ENCODE assay signal across 8 mouse cellular contexts in genomic region chr1:180642228-180642564, GRCm38 (mm10). TPM values are rescaled to one million over a fixed set of nuclear protein-coding genes. Genes with fewer than 3 reads are reported as not detected.
DNase-seq lines count a peak whose midpoint lies in the region; ATAC-seq lines count a peak whose summit lies in the region.

No protein-coding gene starts in this region.

- H3K9me3 ChIP-seq in lung, embryonic 16.5 days (ENCODE audit: control insufficient read depth, low read length): no peaks in the 10 kb centered on the region
- H3K9me3 ChIP-seq in embryonic facial prominence, embryonic 13.5 days: no peaks in the 10 kb centered on the region
- H3K9me3 ChIP-seq in limb, embryonic 13.5 days: no peaks in the 10 kb centered on the region

- no peaks in the 10 kb centered on the region for H3K27me3 ChIP-seq in lung, embryonic 16.5 days (ENCODE audit: control insufficient read depth, insufficient read depth, low read depth, low read length)
- H3K27me3 ChIP-seq in embryonic facial prominence, embryonic 13.5 days: no peaks in the 10 kb centered on the region
- H3K27me3 ChIP-seq in limb, embryonic 13.5 days: no peaks in the 10 kb centered on the region

- peaks cover 2% of the 10 kb centered on the region; the same call in 1 of the 2 replicates for H3K36me3 ChIP-seq in lung, embryonic 16.5 days (ENCODE audit: control insufficient read depth, insufficient read depth, low read length)
- peaks cover 7% of the 10 kb centered on the region for H3K36me3 ChIP-seq in embryonic facial prominence, embryonic 13.5 days
- H3K36me3 ChIP-seq in limb, embryonic 13.5 days: peaks cover 8% of the 10 kb centered on the region; the same call in 1 of the 2 replicates

- peak overlapping the region; percentile 80 for H3K4me3 ChIP-seq in lung, embryonic 16.5 days (ENCODE audit: low read length)
- H3K4me3 ChIP-seq in embryonic facial prominence, embryonic 13.5 days: peak overlapping the region; percentile 97
- peak overlapping the region; percentile 98 for H3K4me3 ChIP-seq in limb, embryonic 13.5 days

- WGBS in lung, embryonic 16.5 days: 64% methylated on average over 8 of the region's 8 CpGs
- WGBS in embryonic facial prominence, embryonic 13.5 days: 83% methylated on average over 8 of the region's 8 CpGs
- 75% methylated on average over 8 of the region's 8 CpGs for WGBS in limb, embryonic 13.5 days

- no peak for ATAC-seq in lung, embryonic 16.5 days (ENCODE audit: low read depth)
- ATAC-seq in embryonic facial prominence, embryonic 13.5 days (ENCODE audit: insufficient number of reproducible peaks, insufficient read depth, low FRiP score, low TSS enrichment, low read depth): no peak
- no peak for ATAC-seq in limb, embryonic 13.5 days (ENCODE audit: low FRiP score, low read depth)

- H3K27ac ChIP-seq in lung, embryonic 16.5 days (ENCODE audit: low read length): no peak overlapping the region
- H3K27ac ChIP-seq in embryonic facial prominence, embryonic 13.5 days: no peak overlapping the region
- H3K27ac ChIP-seq in limb, embryonic 13.5 days: peak overlapping the region; percentile 95; the same call in 1 of the 2 replicates

- H3K4me2 ChIP-seq in lung, embryonic 16.5 days (ENCODE audit: low read depth, low read length): peak overlapping the region; percentile 72
- peak overlapping the region; percentile 80 for H3K4me2 ChIP-seq in embryonic facial prominence, embryonic 13.5 days
- peak overlapping the region; percentile 82 for H3K4me2 ChIP-seq in limb, embryonic 13.5 days (replicated peaks)

- peaks cover 19% of the 10 kb centered on the region for H3K4me1 ChIP-seq in lung, embryonic 16.5 days (replicated peaks; ENCODE audit: control insufficient read depth, insufficient read depth, low read length)
- peaks cover 31% of the 10 kb centered on the region for H3K4me1 ChIP-seq in embryonic facial prominence, embryonic 13.5 days
- H3K4me1 ChIP-seq in limb, embryonic 13.5 days: peaks cover 29% of the 10 kb centered on the region

- no peak for DNase-seq in lung, postnatal 25 days (ENCODE audit: low spot score)
- peak; percentile 21 for DNase-seq in thymus, postnatal 0 days (ENCODE audit: low spot score)
- no peak for DNase-seq in layer of hippocampus, adult 18-20 months (ENCODE audit: low spot score in 2 of 2)
- DNase-seq in kidney, postnatal 14 days: no peak
- DNase-seq in gastrocnemius, adult 18-20 months (ENCODE audit: low spot score): no peak

- peak overlapping the region; percentile 99 for H3K9ac ChIP-seq in lung, embryonic 16.5 days (ENCODE audit: low read length)
- H3K9ac ChIP-seq in embryonic facial prominence, embryonic 13.5 days: peak overlapping the region; percentile 95
- H3K9ac ChIP-seq in limb, embryonic 13.5 days: peak overlapping the region; percentile 99

RNA-seq across cellular contexts. Expression of gene Lin9, which starts 1.2 kb away (rescaled TPM):
- 19.8 and 22.3 TPM in 2 replicates for polyA plus RNA-seq in lung, embryonic 16.5 days (2015; fragmentation: Nextera tagmentation; extraction: Ambion mirVana)
- polyA plus RNA-seq in embryonic facial prominence, embryonic 13.5 days (2015; fragmentation: Nextera tagmentation; extraction: Ambion mirVana): 20.5 and 22.9 TPM in 2 replicates
- polyA plus RNA-seq in limb, embryonic 13.5 days (2015; fragmentation: Nextera tagmentation; extraction: Ambion mirVana): 19.8 and 21.4 TPM in 2 replicates
- 22.6 and 22.9 TPM in 2 replicates for polyA plus RNA-seq in thymus, postnatal 0 days (2015; fragmentation: Nextera tagmentation; extraction: Ambion mirVana)
- total RNA-seq in layer of hippocampus, adult 18-20 months (2021): 1 to 10 TPM; 3.6 to 4.3 TPM
- 1 to 10 TPM; 2.7 to 3.3 TPM for total RNA-seq in gastrocnemius, adult 18-20 months (2021)

RNA-seq across cellular contexts. Expression of gene Mixl1, which starts 54.6 kb away (rescaled TPM):
- 0.15 and 0.35 TPM in 2 replicates for polyA plus RNA-seq in lung, embryonic 16.5 days (2015; fragmentation: Nextera tagmentation; extraction: Ambion mirVana)
- 0.11 and 0.20 TPM in 2 replicates for polyA plus RNA-seq in embryonic facial prominence, embryonic 13.5 days (2015; fragmentation: Nextera tagmentation; extraction: Ambion mirVana)
- polyA plus RNA-seq in limb, embryonic 13.5 days (2015; fragmentation: Nextera tagmentation; extraction: Ambion mirVana): 0.34 and 0.46 TPM in 2 replicates
- 0.54 and 0.55 TPM in 2 replicates for polyA plus RNA-seq in thymus, postnatal 0 days (2015; fragmentation: Nextera tagmentation; extraction: Ambion mirVana)
- total RNA-seq in layer of hippocampus, adult 18-20 months (2021): not detected
- total RNA-seq in gastrocnemius, adult 18-20 months (2021): not detected
